9 mouse cellular contexts compared by ENCODE assay signal in genomic region chr5:53402022-53402421, GRCm38 (mm10).
"Had no signal": no experiment of that assay in that cellular context is flagged by ENCODE, and none has a peak within 500 bp of the region (broad histone marks: within the 10 kb centered on the region; RNA-seq: fewer than 3 reads in every experiment).

No protein-coding gene starts in this region.

- H3K4me3 ChIP-seq: kidney, embryonic 15.5 days; limb, embryonic 10.5 days; liver, embryonic 12.5 days; midbrain, embryonic 12.5 days had no signal

- H3K4me2 ChIP-seq: kidney, embryonic 15.5 days; liver, embryonic 12.5 days; lung, embryonic 14.5 days; midbrain, embryonic 12.5 days had no signal

- H3K36me3 ChIP-seq: kidney, embryonic 15.5 days; limb, embryonic 10.5 days; liver, embryonic 12.5 days; midbrain, embryonic 12.5 days had no signal

- H3K9me3 ChIP-seq: kidney, embryonic 15.5 days; limb, embryonic 10.5 days; liver, embryonic 12.5 days; midbrain, embryonic 12.5 days had no signal

- H3K4me1 ChIP-seq: kidney, embryonic 15.5 days; midbrain, embryonic 12.5 days had no signal

- DNase-seq: kidney, postnatal 14 days; lung, postnatal 10 days; right cerebral cortex, postnatal 25 days; thymus, postnatal 4 days had no signal

- ATAC-seq: liver, embryonic 12.5 days had no signal

- H3K27ac ChIP-seq: kidney, embryonic 15.5 days; limb, embryonic 10.5 days; liver, embryonic 12.5 days; midbrain, embryonic 12.5 days had no signal

- H3K27me3 ChIP-seq: kidney, embryonic 15.5 days; liver, embryonic 12.5 days; midbrain, embryonic 12.5 days had no signal

- H3K9ac ChIP-seq: kidney, embryonic 15.5 days; liver, embryonic 12.5 days; lung, embryonic 14.5 days; midbrain, embryonic 12.5 days had no signal
